Mouse (Mus musculus) hindbrain, embryonic 16.5 days (tissue): ENCODE results near the gene Clec4a2. TPM values are rescaled to one million over a fixed set of nuclear protein-coding genes. Genes with fewer than 3 reads are reported as not detected.
"Not testable (repeated sequence)": the region's sequence is repeated elsewhere in the genome, so short reads cannot be mapped to it uniquely, and the experiment has no call there.

Experiments
- ATAC-seq: fragments of 200-750 bp; cut with Nextera tagmentation; 2 replicates; pipeline ENCODE4 v1.8.0; 2017; ENCODE audit warnings: moderate TSS enrichment, moderate library complexity
- H3K27ac ChIP-seq: fragments of 300-500 bp; sonication (generic); 2 replicates; pipeline ENCODE4 v1.5.1; 2014; ENCODE audit warnings: low read depth, mild to moderate bottlenecking, control low read depth, low read length, moderate library complexity
- H3K27me3 ChIP-seq: fragments of 300-500 bp; sonication (generic); replicated peaks from 2 replicates; pipeline ENCODE4 v1.6.1; 2014; ENCODE audit warnings: low read length; ENCODE audit not compliant: control insufficient read depth, insufficient read depth
- H3K36me3 ChIP-seq: fragments of 300-500 bp; sonication (generic); 2 replicates; pipeline ENCODE4 v1.6.1; 2014; ENCODE audit warnings: mild to moderate bottlenecking, low read length, moderate library complexity, mixed read lengths; ENCODE audit not compliant: control insufficient read depth, insufficient read depth
- H3K4me1 ChIP-seq: fragments of 300-500 bp; sonication (generic); 2 replicates; pipeline ENCODE4 v1.6.1; 2014; ENCODE audit warnings: low read depth, low read length; ENCODE audit not compliant: control insufficient read depth, insufficient read depth
- H3K4me2 ChIP-seq: fragments of 300-500 bp; sonication (generic); 2 replicates; pipeline ENCODE4 v1.6.1; 2014; ENCODE audit warnings: mild to moderate bottlenecking, low read length, control low read depth, moderate library complexity
- H3K4me3 ChIP-seq: fragments of 300-500 bp; sonication (generic); 2 replicates; pipeline ENCODE4 v1.5.1; 2014; ENCODE audit warnings: mild to moderate bottlenecking, low read length, control low read depth, moderate library complexity
- H3K9ac ChIP-seq: fragments of 300-500 bp; sonication (generic); 2 replicates; pipeline ENCODE4 v1.6.1; 2014; ENCODE audit warnings: low read depth, mild to moderate bottlenecking, control low read depth, low read length, moderate library complexity
- H3K9me3 ChIP-seq: fragments of 300-500 bp; sonication (generic); 2 replicates; pipeline ENCODE4 v1.6.1; 2014; ENCODE audit warnings: mild to moderate bottlenecking, low read length, moderate library complexity; ENCODE audit not compliant: control insufficient read depth
- WGBS: fragments of 180-500 bp; shearing (Covaris S2); extraction: QIAGEN DNeasy Blood & Tissue Kit; methylation state at CpG from one replicate; pipeline ENCODE4 v1.1.7; 2014; 5-methylcytosine and 5-hydroxymethylcytosine counted together
- polyA plus RNA-seq: library from polyadenylated mRNA; unstranded; fragments of >200 nt; fragmentation: Nextera tagmentation; extraction: Ambion mirVana; gene quantifications from 2 replicates; pipeline ENCODE4 v1.2.1, GENCODE M21; 2015

The Clec4a2 gene
- polyA plus RNA-seq, 1 experiment from 2014 or later = 1.6 TPM

DNA sequence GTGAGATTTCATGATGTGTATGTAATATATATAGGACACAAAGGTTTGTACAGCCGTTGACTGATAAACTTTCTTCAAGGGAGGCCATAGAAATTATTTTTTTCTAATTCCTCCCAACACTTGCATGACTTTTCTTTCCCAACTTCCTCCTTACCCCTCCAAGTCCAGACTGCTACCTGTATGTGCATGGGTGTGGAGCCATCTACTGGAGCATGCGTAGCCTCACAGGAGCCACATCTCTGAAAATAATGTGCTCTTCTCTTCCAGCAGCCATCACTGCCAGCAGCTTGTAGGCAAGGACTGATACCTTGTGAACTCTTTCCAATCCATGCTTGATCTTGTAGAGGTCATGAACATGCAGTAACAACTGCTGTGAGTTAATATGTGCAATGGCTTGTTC lies 78.6 kb downstream of the Clec4a2 start:
- H3K27ac ChIP-seq, H3K36me3 ChIP-seq, H3K4me2 ChIP-seq, H3K27me3 ChIP-seq, H3K9ac ChIP-seq, H3K4me3 ChIP-seq, H3K4me1 ChIP-seq, ATAC-seq, H3K9me3 ChIP-seq: not testable (repeated sequence)
- WGBS = 81% methylated on average over 2 of the region's 2 CpGs

Other genes starting within 250 kb of the Clec4a2 start
- gene Necap1, start 232.0 kb upstream of the Clec4a2 start, polyA plus RNA-seq = 169 and 177 TPM in 2 replicates
- 1.2 and 2.0 TPM in 2 replicates for gene Clec4a1, start 184.6 kb upstream of the Clec4a2 start, polyA plus RNA-seq
- gene Clec4a3, start 153.9 kb upstream of the Clec4a2 start, polyA plus RNA-seq = 1.4 and 1.5 TPM in 2 replicates
- gene Clec4a4, start 116.1 kb upstream of the Clec4a2 start, polyA plus RNA-seq = not detected in 2 replicates
- gene Clec4b1, start 56.5 kb upstream of the Clec4a2 start, polyA plus RNA-seq = not detected in 2 replicates
- not detected in 2 replicates for gene Clec4b2, start 66.5 kb downstream of the Clec4a2 start, polyA plus RNA-seq
- gene Clec4n, start 123.4 kb downstream of the Clec4a2 start, polyA plus RNA-seq = 1.1 TPM in 2 replicates
- not detected in 2 replicates for gene Clec4d, start 155.7 kb downstream of the Clec4a2 start, polyA plus RNA-seq
- gene Clec4e, start 183.4 kb downstream of the Clec4a2 start, polyA plus RNA-seq = not detected in 2 replicates
- gene Vmn2r19, start 201.9 kb downstream of the Clec4a2 start, polyA plus RNA-seq = not detected in 2 replicates